Mouse (Mus musculus) Patski (cell line): ENCODE data around the gene Nop2. TPM values are rescaled to one million over a fixed set of nuclear protein-coding genes. Genes with fewer than 3 reads are reported as not detected.
A peak's percentile ranks its signal among the peaks of the same experiment; 100 is the strongest.

Experiments used
- ATAC-seq: fragments of 100-300 bp; one replicate; pipeline ENCODE4 v1.8.0; 2021
- CTCF ChIA-PET: fragments of 350-600 bp; sonication (Branson Sonifier 250); formaldehyde crosslinking; loops from one replicate; lab custom pipeline; 2022; ENCODE audit warnings: inconsistent platforms; lab: Charles Lee
- POLR2A ChIA-PET: fragments of 350-600 bp; sonication (Branson Sonifier 250); formaldehyde crosslinking; loops from one replicate; lab custom pipeline; 2022; ENCODE audit warnings: antibody characterized with exemption, inconsistent platforms; lab: Charles Lee
- DNase-seq: peaks from one replicate; pipeline ENCODE4 v3.0.0-alpha.2; 2011; ENCODE audit warnings: low read depth, low spot score
- H3K27me3 ChIP-seq: fragments of 371-371 bp; one replicate; pipeline ENCODE4 v1.5.1; 2021
- CTCF ChIP-seq: fragments of 100-300 bp; IDR thresholded peaks from one replicate; pipeline ENCODE4 v1.5.1; 2021
- in situ Hi-C: fragments of 300-500 bp; cut with MboI; formaldehyde crosslinking; loops from 3 replicates; pipeline ENCODE4 v1.11.1; 2018; ENCODE audit warnings: low pct_unique_long_range_greater_than_20kb, mixed read lengths
- polyA plus RNA-seq: library from polyadenylated mRNA; unstranded; gene quantifications from one replicate; pipeline ENCODE4 v1.2.3, GENCODE M21; 2021

The Nop2 gene
- polyA plus RNA-seq, 1 experiment from 2014 or later, result 65.0 TPM

GRCm38 (mm10) chr6:125142436-125142835 is 10.7 kb downstream of the Nop2 start:
- ChIA-PET CTCF (interaction anchor here (0.9 to 1.4 kb wide), 2 partner anchors 77 to 124 kb away, joined by 3 read pairs; no protein-coding TSS in a partner anchor), POLR2A (interaction anchor here (1.2 kb wide), 1 partner anchor 21 kb away, joined by 4 read pairs; no protein-coding TSS in a partner anchor)
- no peak for TF ChIP-seq CTCF
- ATAC-seq (no peak), DNase-seq (no peak)
- in situ Hi-C loops, result no loop called here
- no peaks in the 10 kb centered on the region for H3K27me3 ChIP-seq

GRCm38 (mm10) chr6:125143128-125143527 is 11.4 kb downstream of the Nop2 start:
- ChIA-PET CTCF (interaction anchor here (0.9 to 1.4 kb wide), 2 partner anchors 76 to 123 kb away, joined by 3 read pairs; no protein-coding TSS in a partner anchor), POLR2A (no interaction called here)
- DNase-seq (no peak), ATAC-seq (no peak)
- no peak for TF ChIP-seq CTCF
- no peaks in the 10 kb centered on the region for H3K27me3 ChIP-seq
- in situ Hi-C loops, result no loop called here

- in situ Hi-C loops, result no loop called here
- CTCF ChIA-PET, result no interaction called here
- POLR2A ChIA-PET, result no interaction called here
- DNase-seq (no peak), ATAC-seq (no peak)
- TF ChIP-seq CTCF, result no peak
- no peaks in the 10 kb centered on the region for H3K27me3 ChIP-seq
Observed at GRCm38 (mm10) chr6:125143904-125144303, 12.2 kb downstream of the Nop2 start.

GRCm38 (mm10) chr6:125145001-125145400 is 13.3 kb downstream of the Nop2 start, which contains the start of gene Iffo1:
Gene Iffo1 (plus strand): TSS chr6:125145241.
- peak; percentile 24 for ATAC-seq

GRCm38 (mm10) chr6:125145479-125145951 is 13.8 kb downstream of the Nop2 start:
- no peak for DNase-seq
- no peak for TF ChIP-seq CTCF
- in situ Hi-C loops, result no loop called here
- ATAC-seq, result no peak
- CTCF ChIA-PET, result no interaction called here
- POLR2A ChIA-PET, result no interaction called here
- no peaks in the 10 kb centered on the region for H3K27me3 ChIP-seq

More at GRCm38 (mm10) chr6:125145001-125145400, 13.3 kb downstream of the Nop2 start, which contains the start of gene Iffo1:
- DNase-seq, result no peak
- no peaks in the 10 kb centered on the region for H3K27me3 ChIP-seq
- CTCF ChIA-PET, result no interaction called here
- POLR2A ChIA-PET, result no interaction called here
- in situ Hi-C loops, result no loop called here
- TF ChIP-seq CTCF, result no peak

- H3K27me3 ChIP-seq, result no peaks in the 10 kb centered on the region
- ChIA-PET POLR2A (interaction anchor here (0.6 kb wide), 1 partner anchor 87 kb away, joined by 4 read pairs; no protein-coding TSS in a partner anchor), CTCF (no interaction called here)
- ATAC-seq (no peak), DNase-seq (no peak)
- TF ChIP-seq CTCF, result no peak
- in situ Hi-C loops, result no loop called here
Observed at GRCm38 (mm10) chr6:125146148-125146547, 14.4 kb downstream of the Nop2 start.

- DNase-seq (no peak), ATAC-seq (no peak)
- no peak for TF ChIP-seq CTCF
- CTCF ChIA-PET, result interaction anchor here (1.0 kb wide), 1 partner anchor 14 kb away, joined by 5 read pairs; no protein-coding TSS in a partner anchor
- POLR2A ChIA-PET, result interaction anchor here (0.6 kb wide), 1 partner anchor 86 kb away, joined by 4 read pairs; no protein-coding TSS in a partner anchor
- in situ Hi-C loops, result no loop called here
- H3K27me3 ChIP-seq, result no peaks in the 10 kb centered on the region
Observed at GRCm38 (mm10) chr6:125146797-125147196, 15.1 kb downstream of the Nop2 start.

GRCm38 (mm10) chr6:125147329-125147728 is 15.6 kb downstream of the Nop2 start:
- TF ChIP-seq CTCF, result no peak
- ChIA-PET POLR2A (interaction anchor here (1.3 kb wide), 1 partner anchor 13 kb away, joined by 5 read pairs; no protein-coding TSS in a partner anchor), CTCF (interaction anchor here (0.8 to 1.0 kb wide), 3 partner anchors 12 to 125 kb away, joined by 3 to 5 read pairs (median 3); no protein-coding TSS in a partner anchor)
- in situ Hi-C loops, result no loop called here
- H3K27me3 ChIP-seq, result no peaks in the 10 kb centered on the region
- ATAC-seq (no peak), DNase-seq (no peak)

GRCm38 (mm10) chr6:125148251-125148925 is 16.7 kb downstream of the Nop2 start:
- POLR2A ChIA-PET, result interaction anchor here (0.9 to 1.3 kb wide), 3 partner anchors 12 to 80 kb away, joined by 3 to 5 read pairs (median 3); no protein-coding TSS in a partner anchor
- DNase-seq (no peak), ATAC-seq (no peak)
- no peak for TF ChIP-seq CTCF
- no peaks in the 10 kb centered on the region for H3K27me3 ChIP-seq
- in situ Hi-C loops, result no loop called here
- CTCF ChIA-PET, result interaction anchor here (1.1 to 2.8 kb wide), 3 partner anchors 11 to 81 kb away, joined by 3 to 17 read pairs (median 10); no protein-coding TSS in a partner anchor

- ChIA-PET CTCF (interaction anchor here (0.7 to 2.8 kb wide), 4 partner anchors 11 to 80 kb away, joined by 3 to 17 read pairs (median 6); no protein-coding TSS in a partner anchor), POLR2A (interaction anchor here (0.9 to 1.3 kb wide), 2 partner anchors 16 to 79 kb away, joined by 3 read pairs; no protein-coding TSS in a partner anchor)
- DNase-seq (no peak), ATAC-seq (no peak)
- no peaks in the 10 kb centered on the region for H3K27me3 ChIP-seq
- in situ Hi-C loops, result no loop called here
- no peak for TF ChIP-seq CTCF
Observed at GRCm38 (mm10) chr6:125148926-125149568, 17.3 kb downstream of the Nop2 start.
